Mouse (Mus musculus) lung, postnatal 10 days (tissue): ENCODE measurements around the gene Olfr190.
"Not testable (repeated sequence)": the region's sequence is repeated elsewhere in the genome, so short reads cannot be mapped to it uniquely, and the experiment has no call there.

Source experiments
- DNase-seq: peaks from one replicate; pipeline ENCODE4 v3.0.0; 2021

Olfr190 gene

GRCm38 (mm10) chr16:59077905-59078304 is at the start of gene Olfr190:
TSS of gene Olfr190 (minus strand) at chr16:59078005.
- DNase-seq: no peak

DNA sequence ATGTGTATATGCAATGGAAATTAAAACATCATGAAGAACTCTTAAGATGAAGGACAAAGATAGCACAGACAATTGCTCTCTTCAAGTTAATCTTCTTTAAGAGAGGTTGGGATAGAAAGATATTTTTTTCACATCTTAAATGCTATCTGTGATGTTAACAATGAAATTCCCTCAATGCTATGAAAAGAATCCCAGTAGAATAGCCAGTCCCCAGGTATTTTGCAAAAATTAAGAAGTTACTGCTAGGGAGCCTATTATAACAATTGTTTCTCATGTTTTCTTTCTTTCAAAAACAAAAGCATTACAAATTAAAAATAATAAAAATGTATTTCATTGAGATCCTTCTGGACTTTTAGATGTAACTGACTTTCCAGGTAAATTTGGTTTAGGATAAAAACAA is 43.2 kb upstream of the Olfr190 start, which contains the start of gene Olfr194:
Gene Olfr194, minus strand, starts transcription at position 101 of the 400 bp plus-strand sequence.
- no peak for DNase-seq

DNA sequence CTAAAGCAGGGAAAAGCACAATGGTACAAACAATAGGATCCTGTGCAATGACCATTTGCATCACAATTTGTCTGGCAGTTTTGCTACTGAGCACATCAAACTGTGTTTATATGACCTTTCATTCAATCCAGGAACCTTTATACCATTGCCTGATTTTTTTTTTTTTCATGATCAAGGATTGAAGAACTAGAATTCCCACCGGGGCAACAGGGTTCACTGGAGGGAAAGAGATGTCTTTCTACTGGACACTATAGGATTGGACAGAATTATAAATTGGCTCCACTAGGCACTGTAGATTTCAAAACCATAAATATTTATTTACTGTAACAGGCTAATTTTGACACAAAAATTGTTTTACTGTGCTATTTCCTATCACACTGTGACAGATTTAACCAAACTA is 34.0 kb upstream of the Olfr190 start, which contains the start of gene Olfr193:
Gene Olfr193, minus strand, starts transcription at position 101 of the 400 bp plus-strand sequence.
- no peak for DNase-seq

GRCm38 (mm10) chr16:59108522-59108921 is 30.7 kb upstream of the Olfr190 start:
- DNase-seq: not testable (repeated sequence)

DNA sequence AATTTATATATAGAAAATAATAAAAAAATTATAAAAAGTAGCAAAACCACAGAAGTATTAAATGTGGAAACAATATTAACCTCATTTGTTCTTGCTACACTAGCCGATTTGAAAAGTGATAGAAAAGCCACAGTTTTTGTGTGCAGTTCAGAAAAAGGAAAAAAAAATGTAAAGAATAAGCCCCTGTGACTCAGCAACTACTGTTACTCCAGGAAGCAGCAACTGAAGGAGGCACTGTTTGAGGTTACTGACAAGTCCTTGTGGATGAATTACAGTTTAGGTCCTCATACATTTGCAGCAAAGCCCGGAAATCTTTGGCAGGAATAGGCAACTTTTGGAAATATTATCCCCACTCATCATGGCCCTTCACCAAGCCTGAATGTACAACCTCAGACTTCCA is 27.5 kb upstream of the Olfr190 start:
- no peak for DNase-seq

GRCm38 (mm10) chr16:59089722-59090121 is 11.9 kb upstream of the Olfr190 start, which contains the start of gene Olfr191:
TSS of gene Olfr191 (minus strand) at chr16:59089822.
- not testable (repeated sequence) for DNase-seq

DNA sequence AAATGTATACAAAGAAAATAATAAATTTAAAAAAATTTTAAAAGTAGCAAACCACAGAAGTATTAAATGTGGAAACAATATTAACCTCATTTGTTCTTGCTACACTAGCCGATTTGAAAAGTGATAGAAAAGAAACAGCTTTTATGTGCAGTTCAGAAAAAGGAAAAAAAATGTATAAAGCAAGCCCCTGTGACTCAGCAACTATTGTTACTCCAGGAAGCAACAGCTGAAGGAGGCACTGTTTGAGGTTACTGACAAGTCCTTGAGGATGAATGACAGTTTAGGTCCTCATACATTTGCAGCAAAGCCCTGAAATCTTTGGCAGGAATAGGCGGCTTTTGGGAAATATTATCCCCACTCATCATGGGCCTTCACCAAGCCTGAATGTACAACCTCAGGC is 3.3 kb upstream of the Olfr190 start:
- DNase-seq: not testable (repeated sequence)

DNA sequence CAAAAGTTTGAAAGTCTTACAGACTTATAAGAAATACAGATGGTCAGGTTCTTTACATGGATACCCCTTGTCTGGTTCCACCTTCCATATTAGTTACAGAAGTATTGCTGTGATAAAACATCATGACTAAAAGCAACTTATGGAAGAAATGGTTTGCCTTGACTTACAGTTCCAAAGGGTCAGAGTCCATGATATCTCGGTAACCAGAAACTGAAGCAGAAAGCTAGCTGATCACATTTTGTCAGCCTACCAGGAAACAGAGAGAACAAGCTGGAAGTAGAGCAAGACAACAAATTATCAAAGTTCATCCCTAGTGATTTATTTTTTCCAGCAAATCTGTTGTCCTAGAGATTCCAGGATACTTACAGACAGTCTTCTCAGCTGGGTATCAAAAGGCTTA is 4.3 kb downstream of the Olfr190 start:
- no peak for DNase-seq

GRCm38 (mm10) chr16:59071755-59072154 is 6.0 kb downstream of the Olfr190 start:
- no peak for DNase-seq

- DNase-seq: not testable (repeated sequence)
Measured at GRCm38 (mm10) chr16:59062411-59062810, 15.4 kb downstream of the Olfr190 start.

- DNase-seq: not testable (repeated sequence)
Measured at GRCm38 (mm10) chr16:59049286-59049685, 28.5 kb downstream of the Olfr190 start.

GRCm38 (mm10) chr16:59048860-59049259 is 28.9 kb downstream of the Olfr190 start:
- no peak for DNase-seq

DNA sequence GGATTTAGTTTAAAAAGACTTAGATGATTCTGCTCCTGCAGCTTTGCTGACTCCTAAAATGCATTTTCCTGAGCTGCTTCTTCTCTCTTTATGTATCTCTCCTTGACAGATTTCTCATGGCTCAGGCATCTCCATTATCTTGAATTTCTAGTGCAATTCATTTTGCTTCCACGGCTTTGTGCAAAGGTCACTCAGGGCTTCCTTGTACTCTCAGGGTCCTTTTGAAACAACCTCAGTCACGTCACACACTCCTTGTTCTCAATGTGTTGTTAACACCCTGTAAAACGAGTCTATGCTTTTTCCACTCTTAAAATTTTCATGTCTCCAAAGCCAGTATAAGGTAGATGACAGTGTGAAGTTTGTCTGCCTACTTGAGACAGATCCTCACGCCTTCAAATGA is 30.2 kb downstream of the Olfr190 start:
- DNase-seq: no peak

- no peak for DNase-seq
Measured at GRCm38 (mm10) chr16:59045835-59046234, 32.0 kb downstream of the Olfr190 start.

DNA sequence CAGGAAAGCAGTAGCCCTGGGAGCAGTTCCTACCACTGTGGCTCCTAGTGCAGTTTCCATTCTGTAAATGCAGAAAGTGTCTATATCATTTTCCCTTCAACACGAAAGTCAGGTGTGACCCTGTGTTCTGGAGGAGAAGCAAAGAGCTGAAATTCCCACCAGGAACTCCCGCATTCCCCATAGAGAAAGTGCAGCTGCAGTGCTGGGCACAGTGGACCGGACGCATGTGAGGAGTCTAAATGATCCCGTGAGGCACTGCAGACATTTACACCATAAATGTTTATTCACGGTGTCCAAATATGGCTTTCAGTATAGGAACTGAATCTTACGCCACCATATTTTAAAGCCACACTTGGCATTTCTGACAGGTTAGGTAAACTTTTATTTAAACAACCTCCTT is 38.1 kb downstream of the Olfr190 start, which contains the start of gene Olfr187:
Gene Olfr187, minus strand, starts transcription at position 58 of the 400 bp plus-strand sequence.
- DNase-seq: no peak

DNA sequence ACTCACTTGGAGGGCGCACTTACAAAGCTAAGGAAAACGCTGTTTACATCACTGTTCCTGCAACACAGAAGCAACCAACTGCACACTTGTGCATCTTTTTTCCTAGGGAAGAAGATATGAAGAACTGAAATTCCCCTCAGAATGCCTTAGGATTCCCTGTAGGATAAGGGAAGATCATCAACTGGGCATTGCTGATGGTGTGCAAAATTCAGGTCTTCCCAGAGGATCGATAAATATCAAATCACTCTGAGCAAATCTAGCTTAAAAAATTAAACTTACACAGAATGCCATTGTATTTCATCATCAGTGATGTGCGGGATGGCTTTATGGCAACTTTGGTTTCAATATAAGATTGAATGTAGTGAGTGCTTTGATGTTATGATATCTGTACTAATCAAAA is 47.6 kb downstream of the Olfr190 start, which contains the start of gene Olfr186:
Gene Olfr186, minus strand, starts transcription at position 101 of the 400 bp plus-strand sequence.
- no peak for DNase-seq
